In genomic region chr4:95001043-95001775, GRCm38 (mm10) we compare ENCODE assay signal across 19 mouse cellular contexts. TPM values are rescaled to one million over a fixed set of nuclear protein-coding genes. Genes with fewer than 3 reads are reported as not detected.
DNase-seq lines count a peak whose midpoint lies in the region; TF ChIP-seq lines count a peak whose summit lies in the region.
"Had no signal": no experiment of that assay in that cellular context is flagged by ENCODE, and none has a peak within 500 bp of the region (broad histone marks: within the 10 kb centered on the region; RNA-seq: fewer than 3 reads in every experiment).

No protein-coding gene starts in this region.

- WGBS in cerebellum, adult 2 months = 50% methylated on average over 6 of the region's 6 CpGs

- no peaks in the 10 kb centered on the region for H3K27me3 ChIP-seq in cerebellum, adult 2 months (ENCODE audit: control insufficient read depth, insufficient read depth, low read length)
- H3K27me3 ChIP-seq: embryonic facial prominence, embryonic 12.5 days; liver, embryonic 13.5 days; neural tube, embryonic 13.5 days had no signal

- intact Hi-C loops in heart, postnatal 14 days (cut with DNase I) = no loop called here

- H3K4me1 ChIP-seq in cerebellum, adult 2 months (ENCODE audit: control insufficient read depth, insufficient read depth, low read length) = no peaks in the 10 kb centered on the region
- H3K4me1 ChIP-seq: embryonic facial prominence, embryonic 12.5 days; hindbrain, embryonic 10.5 days; liver, embryonic 13.5 days; midbrain, embryonic 10.5 days; neural tube, embryonic 13.5 days had no signal

- TF ChIP-seq POLR2A in cerebellum, adult 2 months (IDR thresholded peaks at IDR 0.05; ENCODE audit: borderline replicate concordance, insufficient read depth, low read length) = no peak

- H3K27ac ChIP-seq in layer of hippocampus, adult 2 months = peak overlapping the region; percentile 5; the same call in 1 of the 2 replicates
- H3K27ac ChIP-seq in cerebellum, adult 2 months (ENCODE audit: insufficient read depth, low read length) = no peak overlapping the region
- H3K27ac ChIP-seq: embryonic facial prominence, embryonic 12.5 days; gastrocnemius, adult 2 months; hindbrain, embryonic 10.5 days; liver, embryonic 13.5 days; midbrain, embryonic 10.5 days; neural tube, embryonic 13.5 days had no signal

- DNase-seq in layer of hippocampus, adult 2 months (ENCODE audit: low spot score in 2 of 2) = peak in 1 of 2 experiments; percentile 50
- no peak for DNase-seq in layer of hippocampus, postnatal 10 days (ENCODE audit: low spot score in 2 of 2)
- peak; percentile 26 to 45 for DNase-seq in right cerebral cortex, adult 2 months (ENCODE audit: low spot score in 2 of 2)
- DNase-seq in right cerebral cortex, postnatal 25 days = no peak
- DNase-seq in adrenal gland, postnatal 25 days = peak; percentile 11
- no peak for DNase-seq in heart, postnatal 14 days
- DNase-seq in cerebellum, adult 2 months = no peak
- DNase-seq: cerebellum, adult 8-10 months; gastrocnemius, adult 2 months; heart, adult 18-20 months; kidney, adult 2 months; kidney, postnatal 25 days; liver, embryonic 13.5 days; lung, postnatal 4 days; thymus, adult 18-20 months had no signal

- TF ChIP-seq CTCF in layer of hippocampus, adult 2 months (conservative IDR thresholded peaks at IDR 0.05) = no peak
- TF ChIP-seq CTCF in cerebellum, adult 2 months (IDR thresholded peaks at IDR 0.05; ENCODE audit: borderline replicate concordance, insufficient read depth, low read depth, low read length) = no peak

- no peak overlapping the region for H3K4me3 ChIP-seq in layer of hippocampus, adult 2 months
- H3K4me3 ChIP-seq in cerebellum, adult 2 months (replicated peaks; ENCODE audit: insufficient read depth, low read depth, low read length) = no peak overlapping the region
- H3K4me3 ChIP-seq: embryonic facial prominence, embryonic 12.5 days; gastrocnemius, adult 2 months; hindbrain, embryonic 10.5 days; liver, embryonic 13.5 days; midbrain, embryonic 10.5 days; neural tube, embryonic 13.5 days had no signal

RNA-seq across cellular contexts. Expression of gene Mysm1, which starts 22.3 kb away (rescaled TPM):
- total RNA-seq in layer of hippocampus, adult 2 months (2021) = 10 to 100 TPM; 33.9 to 37.7 TPM
- total RNA-seq in layer of hippocampus, postnatal 10 days (2021) = 10 to 100 TPM; 29.0 to 30.2 TPM
- total RNA-seq in adrenal gland, postnatal 25 days (2021) = 32.4 and 33.2 TPM in 2 replicates
- total RNA-seq in heart, postnatal 14 days (2021) = 10 to 100 TPM; 10.3 to 18.2 TPM
- polyA plus RNA-seq in cerebellum, adult 2 months (2012; rRNA removed) = 17.7 and 19.6 TPM in 2 replicates

RNA-seq across cellular contexts. Expression of gene Jun, which starts 50.8 kb away (rescaled TPM):
- total RNA-seq in layer of hippocampus, adult 2 months (2021) = 100 to 1,000 TPM in 1 of 2 experiments, 10 to 100 TPM in 1; 98.7 to 101 TPM
- 10 to 100 TPM; 65.0 to 72.0 TPM for total RNA-seq in layer of hippocampus, postnatal 10 days (2021)
- 114 and 133 TPM in 2 replicates for total RNA-seq in adrenal gland, postnatal 25 days (2021)
- 10 to 100 TPM; 58.3 to 72.6 TPM for total RNA-seq in heart, postnatal 14 days (2021)
- 50.8 and 59.7 TPM in 2 replicates for polyA plus RNA-seq in cerebellum, adult 2 months (2012; rRNA removed)

Comparison
In these comparisons a context has a peak if more than half of its experiments do, and no peak if none do; other contexts are left out.
1. DNase-seq: peak in right cerebral cortex, adult 2 months (2 of 2) and adrenal gland, postnatal 25 days (single experiment); none in layer of hippocampus, postnatal 10 days (0 of 2), right cerebral cortex, postnatal 25 days (single experiment), heart, postnatal 14 days (0 of 2) and cerebellum, adult 2 months (0 of 2).